Comparison of ENCODE assay signal across 26 mouse cellular contexts in the genomic region with DNA sequence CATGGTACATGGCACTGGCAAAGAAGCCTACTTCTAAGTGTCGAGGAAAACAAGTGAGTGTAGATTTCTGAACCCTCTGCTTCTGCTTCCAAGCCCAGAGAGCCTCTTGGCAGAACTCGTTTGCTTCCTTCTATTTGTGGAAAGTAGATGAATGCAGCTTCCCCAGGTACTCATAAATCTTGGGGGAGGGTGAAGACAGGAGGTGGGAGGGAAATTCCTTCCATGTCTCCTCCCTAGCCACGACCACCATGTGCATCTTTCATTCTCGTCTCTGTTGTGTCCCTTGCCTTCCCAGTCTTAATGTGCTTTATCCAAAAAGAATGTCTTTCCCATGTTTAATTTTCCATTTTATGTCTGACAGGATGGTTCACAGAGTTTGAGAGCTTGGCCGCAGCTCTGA. TPM values are rescaled to one million over a fixed set of nuclear protein-coding genes. Genes with fewer than 3 reads are reported as not detected.
DNase-seq lines count a peak whose midpoint lies in the region; ATAC-seq and TF ChIP-seq lines count a peak whose summit lies in the region.
"Had no signal": no experiment of that assay in that cellular context is flagged by ENCODE, and none has a peak within 500 bp of the region (broad histone marks: within the 10 kb centered on the region; RNA-seq: fewer than 3 reads in every experiment).

No protein-coding gene starts in this region.

- no peak overlapping the region for H3K4me2 ChIP-seq in intestine, embryonic 15.5 days (replicated peaks)
- H3K4me2 ChIP-seq in intestine, postnatal 0 days (replicated peaks; ENCODE audit: low read depth): no peak overlapping the region
- no peak overlapping the region for H3K4me2 ChIP-seq in midbrain, postnatal 0 days (ENCODE audit: low read depth, low read length, poor library complexity, severe bottlenecking)
- no peak overlapping the region for H3K4me2 ChIP-seq in midbrain, embryonic 16.5 days (ENCODE audit: low read length)
- H3K4me2 ChIP-seq in forebrain, embryonic 16.5 days (ENCODE audit: low read length): no peak overlapping the region
- H3K4me2 ChIP-seq: forebrain, embryonic 15.5 days; liver, embryonic 15.5 days; lung, embryonic 15.5 days had no signal

- H3K9me3 ChIP-seq in intestine, embryonic 15.5 days: no peaks in the 10 kb centered on the region
- no peaks in the 10 kb centered on the region for H3K9me3 ChIP-seq in intestine, postnatal 0 days (ENCODE audit: control insufficient read depth)
- no peaks in the 10 kb centered on the region for H3K9me3 ChIP-seq in midbrain, postnatal 0 days (ENCODE audit: low read length)
- H3K9me3 ChIP-seq in midbrain, embryonic 16.5 days (replicated peaks; ENCODE audit: control insufficient read depth, low read length, poor library complexity, severe bottlenecking): no peaks in the 10 kb centered on the region
- H3K9me3 ChIP-seq in forebrain, embryonic 16.5 days (ENCODE audit: control insufficient read depth, low read length): no peaks in the 10 kb centered on the region
- H3K9me3 ChIP-seq: embryonic facial prominence, embryonic 10.5 days; forebrain, embryonic 15.5 days; liver, embryonic 15.5 days; lung, embryonic 15.5 days had no signal

- no peak overlapping the region for H3K4me3 ChIP-seq in intestine, embryonic 15.5 days (replicated peaks)
- no peak overlapping the region for H3K4me3 ChIP-seq in intestine, postnatal 0 days (ENCODE audit: low read depth, low read length)
- no peak overlapping the region for H3K4me3 ChIP-seq in midbrain, postnatal 0 days (ENCODE audit: low read depth, low read length)
- H3K4me3 ChIP-seq in midbrain, embryonic 16.5 days (ENCODE audit: low read depth, low read length): no peak overlapping the region
- no peak overlapping the region for H3K4me3 ChIP-seq in forebrain, embryonic 16.5 days (replicated peaks; ENCODE audit: low read length)
- H3K4me3 ChIP-seq: embryonic facial prominence, embryonic 10.5 days; forebrain, embryonic 15.5 days; layer of hippocampus, adult 2 months; liver, embryonic 15.5 days; lung, embryonic 15.5 days; myocyte had no signal

- 25% methylated on average over 5 of the region's 5 CpGs for WGBS in intestine, embryonic 15.5 days
- 26% methylated on average over 5 of the region's 5 CpGs for WGBS in intestine, postnatal 0 days
- WGBS in midbrain, postnatal 0 days: 54% methylated on average over 5 of the region's 5 CpGs
- 70% methylated on average over 5 of the region's 5 CpGs for WGBS in midbrain, embryonic 16.5 days
- 58% methylated on average over 5 of the region's 5 CpGs for WGBS in forebrain, embryonic 16.5 days

- H3K36me3 ChIP-seq in intestine, embryonic 15.5 days: no peaks in the 10 kb centered on the region
- H3K36me3 ChIP-seq in intestine, postnatal 0 days (ENCODE audit: control insufficient read depth, insufficient read depth): no peaks in the 10 kb centered on the region
- H3K36me3 ChIP-seq in midbrain, postnatal 0 days (ENCODE audit: insufficient read depth, low read length): no peaks in the 10 kb centered on the region
- H3K36me3 ChIP-seq in midbrain, embryonic 16.5 days (ENCODE audit: control insufficient read depth, insufficient read depth, low read length): no peaks in the 10 kb centered on the region
- H3K36me3 ChIP-seq in forebrain, embryonic 16.5 days (ENCODE audit: control insufficient read depth, insufficient read depth): no peaks in the 10 kb centered on the region
- H3K36me3 ChIP-seq: embryonic facial prominence, embryonic 10.5 days; forebrain, embryonic 15.5 days; liver, embryonic 15.5 days; lung, embryonic 15.5 days had no signal

- 0 out of 2 replicates have a peak, but pooled peaks cover 5% of the 10 kb centered on the region for H3K4me1 ChIP-seq in intestine, embryonic 15.5 days (replicated peaks)
- no peaks in the 10 kb centered on the region for H3K4me1 ChIP-seq in intestine, postnatal 0 days (replicated peaks; ENCODE audit: control insufficient read depth, insufficient read depth, low read length)
- no peaks in the 10 kb centered on the region for H3K4me1 ChIP-seq in midbrain, postnatal 0 days (ENCODE audit: insufficient read depth, low read length)
- no peaks in the 10 kb centered on the region for H3K4me1 ChIP-seq in midbrain, embryonic 16.5 days (ENCODE audit: control insufficient read depth, insufficient read depth, low read length)
- H3K4me1 ChIP-seq in forebrain, embryonic 16.5 days (replicated peaks; ENCODE audit: control insufficient read depth, insufficient read depth, low read length): peaks cover 5% of the 10 kb centered on the region; the same call in 1 of the 2 replicates
- H3K4me1 ChIP-seq: embryonic facial prominence, embryonic 10.5 days; liver, embryonic 15.5 days; megakaryocyte, embryonic 14.5 days had no signal

- TF ChIP-seq CTCF in intestine, postnatal 0 days (IDR thresholded peaks at IDR 0.05; ENCODE audit: low read depth): no peak
- no peak for TF ChIP-seq CTCF in midbrain, postnatal 0 days (IDR thresholded peaks at IDR 0.05)

- H3K27me3 ChIP-seq in intestine, embryonic 15.5 days (replicated peaks): no peaks in the 10 kb centered on the region
- no peaks in the 10 kb centered on the region for H3K27me3 ChIP-seq in intestine, postnatal 0 days (replicated peaks; ENCODE audit: control insufficient read depth, insufficient read depth, low read length)
- no peaks in the 10 kb centered on the region for H3K27me3 ChIP-seq in midbrain, postnatal 0 days (ENCODE audit: insufficient read depth, low read length)
- no peaks in the 10 kb centered on the region for H3K27me3 ChIP-seq in midbrain, embryonic 16.5 days (ENCODE audit: control insufficient read depth, insufficient read depth, low read depth, low read length)
- H3K27me3 ChIP-seq in forebrain, embryonic 16.5 days (replicated peaks; ENCODE audit: control insufficient read depth, insufficient read depth, low read length): no peaks in the 10 kb centered on the region
- H3K27me3 ChIP-seq: forebrain, embryonic 15.5 days; liver, embryonic 15.5 days; lung, embryonic 15.5 days had no signal

- DNase-seq in embryo, embryonic 10.5 days (ENCODE audit: low spot score): peak; percentile 23
- DNase-seq in embryo, embryonic 10 days (ENCODE audit: low spot score): no peak
- DNase-seq in midbrain, postnatal 0 days (ENCODE audit: low spot score): peak; percentile 18
- peak; percentile 30 for DNase-seq in skeletal muscle tissue, adult 2 months (ENCODE audit: low read depth, low spot score)
- DNase-seq: adrenal gland, adult 8-10 months; cerebellum, adult 8-10 months; gastrocnemius, postnatal 25 days; kidney, postnatal 14 days; layer of hippocampus, postnatal 36 days; liver; lung, postnatal 36 days; midbrain, embryonic 14.5 days had no signal

- ATAC-seq in intestine, embryonic 15.5 days: peak; percentile 37; the same call in 1 of the 2 replicates
- no peak for ATAC-seq in intestine, postnatal 0 days
- no peak for ATAC-seq in midbrain, postnatal 0 days (ENCODE audit: low FRiP score)
- ATAC-seq in midbrain, embryonic 16.5 days: no peak
- no peak for ATAC-seq in forebrain, embryonic 16.5 days
- ATAC-seq: activated CD4-positive, CD25-positive, alpha-beta regulatory T cell, adult 4 months; forebrain, embryonic 15.5 days had no signal

- H3K27ac ChIP-seq in intestine, embryonic 15.5 days: no peak overlapping the region
- H3K27ac ChIP-seq in intestine, postnatal 0 days (ENCODE audit: low read depth, low read length): no peak overlapping the region
- H3K27ac ChIP-seq in midbrain, postnatal 0 days (ENCODE audit: low read depth, low read length): no peak overlapping the region
- H3K27ac ChIP-seq in midbrain, embryonic 16.5 days (ENCODE audit: low read length): no peak overlapping the region
- H3K27ac ChIP-seq in forebrain, embryonic 16.5 days (ENCODE audit: low read length): no peak overlapping the region
- H3K27ac ChIP-seq: embryonic facial prominence, embryonic 10.5 days; forebrain, embryonic 15.5 days; layer of hippocampus, adult 2 months; liver, embryonic 15.5 days; lung, embryonic 15.5 days had no signal

- no peak overlapping the region for H3K9ac ChIP-seq in intestine, embryonic 15.5 days
- H3K9ac ChIP-seq in intestine, postnatal 0 days (ENCODE audit: low read depth, low read length): no peak overlapping the region
- no peak overlapping the region for H3K9ac ChIP-seq in midbrain, postnatal 0 days (replicated peaks; ENCODE audit: low read length, poor library complexity, severe bottlenecking)
- H3K9ac ChIP-seq in midbrain, embryonic 16.5 days (ENCODE audit: low read depth, low read length): no peak overlapping the region
- no peak overlapping the region for H3K9ac ChIP-seq in forebrain, embryonic 16.5 days (replicated peaks; ENCODE audit: low read depth, low read length)
- H3K9ac ChIP-seq: forebrain, embryonic 15.5 days; liver, embryonic 15.5 days; lung, embryonic 15.5 days had no signal

RNA-seq across cellular contexts. Expression of a gene that starts 11.3 kb away (rescaled TPM):
- polyA plus RNA-seq in intestine, embryonic 15.5 days (2015; fragmentation: Nextera tagmentation; extraction: Ambion mirVana): 1.3 and 1.4 TPM in 2 replicates
- polyA plus RNA-seq in intestine, postnatal 0 days (2015; fragmentation: Nextera tagmentation; extraction: Ambion mirVana): 2.7 and 3.2 TPM in 2 replicates
- total RNA-seq in midbrain, postnatal 0 days (2014; rRNA removed): 2.7 and 3.0 TPM in 2 replicates
- polyA plus RNA-seq in midbrain, postnatal 0 days (2015; fragmentation: Nextera tagmentation; extraction: Ambion mirVana): 2.8 and 3.4 TPM in 2 replicates
- polyA plus RNA-seq in midbrain, embryonic 16.5 days (2015; fragmentation: Nextera tagmentation; extraction: Ambion mirVana): 0.39 and 0.55 TPM in 2 replicates
- 0.42 and 1.1 TPM in 2 replicates for polyA plus RNA-seq in forebrain, embryonic 16.5 days (2015; fragmentation: Nextera tagmentation; extraction: Ambion mirVana)
- polyA plus RNA-seq: hindbrain, embryonic 11.5 days; neural tube, embryonic 14.5 days had no signal

RNA-seq across cellular contexts. Expression of a gene that starts 20.4 kb away (rescaled TPM):
- 21.9 and 23.7 TPM in 2 replicates for polyA plus RNA-seq in intestine, embryonic 15.5 days (2015; fragmentation: Nextera tagmentation; extraction: Ambion mirVana)
- 10.1 and 11.7 TPM in 2 replicates for polyA plus RNA-seq in intestine, postnatal 0 days (2015; fragmentation: Nextera tagmentation; extraction: Ambion mirVana)
- total RNA-seq in midbrain, postnatal 0 days (2014; rRNA removed): 5.3 and 8.6 TPM in 2 replicates
- polyA plus RNA-seq in midbrain, postnatal 0 days (2015; fragmentation: Nextera tagmentation; extraction: Ambion mirVana): 5.8 and 6.5 TPM in 2 replicates
- 5.1 and 6.9 TPM in 2 replicates for polyA plus RNA-seq in midbrain, embryonic 16.5 days (2015; fragmentation: Nextera tagmentation; extraction: Ambion mirVana)
- polyA plus RNA-seq in forebrain, embryonic 16.5 days (2015; fragmentation: Nextera tagmentation; extraction: Ambion mirVana): 3.6 TPM in 2 replicates

RNA-seq across cellular contexts. Expression of a gene that starts 45.1 kb away (rescaled TPM):
- polyA plus RNA-seq in intestine, embryonic 15.5 days (2015; fragmentation: Nextera tagmentation; extraction: Ambion mirVana): 3.9 and 4.4 TPM in 2 replicates
- polyA plus RNA-seq in intestine, postnatal 0 days (2015; fragmentation: Nextera tagmentation; extraction: Ambion mirVana): 1.7 and 2.5 TPM in 2 replicates
- 0.66 and 0.82 TPM in 2 replicates for total RNA-seq in midbrain, postnatal 0 days (2014; rRNA removed)
- polyA plus RNA-seq in midbrain, postnatal 0 days (2015; fragmentation: Nextera tagmentation; extraction: Ambion mirVana): 1.1 and 1.4 TPM in 2 replicates
- polyA plus RNA-seq in midbrain, embryonic 16.5 days (2015; fragmentation: Nextera tagmentation; extraction: Ambion mirVana): 0.67 and 0.75 TPM in 2 replicates
- 0.32 and 0.58 TPM in 2 replicates for polyA plus RNA-seq in forebrain, embryonic 16.5 days (2015; fragmentation: Nextera tagmentation; extraction: Ambion mirVana)

RNA-seq across cellular contexts. Expression of a gene that starts 51.1 kb away (rescaled TPM):
- 3.8 and 4.1 TPM in 2 replicates for polyA plus RNA-seq in intestine, embryonic 15.5 days (2015; fragmentation: Nextera tagmentation; extraction: Ambion mirVana)
- 2.5 and 3.2 TPM in 2 replicates for polyA plus RNA-seq in intestine, postnatal 0 days (2015; fragmentation: Nextera tagmentation; extraction: Ambion mirVana)
- total RNA-seq in midbrain, postnatal 0 days (2014; rRNA removed): 2.4 and 2.7 TPM in 2 replicates
- 1.3 and 1.9 TPM in 2 replicates for polyA plus RNA-seq in midbrain, postnatal 0 days (2015; fragmentation: Nextera tagmentation; extraction: Ambion mirVana)
- polyA plus RNA-seq in midbrain, embryonic 16.5 days (2015; fragmentation: Nextera tagmentation; extraction: Ambion mirVana): 0.77 and 1.1 TPM in 2 replicates
- polyA plus RNA-seq in forebrain, embryonic 16.5 days (2015; fragmentation: Nextera tagmentation; extraction: Ambion mirVana): 0.51 and 1.2 TPM in 2 replicates
